Mouse (Mus musculus): ENCODE results near the gene Galnt15.

Gene Galnt15

GRCm38 (mm10) chr14:32028681-32029091 is at the start of gene Galnt15:
Gene Galnt15, plus strand, starts transcription at chr14:32028989.
- CTCF ChIA-PET = no interaction called here

- CTCF ChIA-PET = no interaction called here
Observed at GRCm38 (mm10) chr14:31994021-31994420, 34.8 kb upstream of the Galnt15 start.

GRCm38 (mm10) chr14:32000941-32001340 is 27.8 kb upstream of the Galnt15 start:
- CTCF ChIA-PET = no interaction called here

GRCm38 (mm10) chr14:32002502-32003338 is 26.1 kb upstream of the Galnt15 start:
- CTCF ChIA-PET = no interaction called here

GRCm38 (mm10) chr14:32003904-32004596 is 24.7 kb upstream of the Galnt15 start:
- CTCF ChIA-PET = no interaction called here

GRCm38 (mm10) chr14:32005673-32006261 is 23.0 kb upstream of the Galnt15 start:
- CTCF ChIA-PET = no interaction called here

- CTCF ChIA-PET = no interaction called here
Observed at GRCm38 (mm10) chr14:32007654-32008335, 21.0 kb upstream of the Galnt15 start.

- CTCF ChIA-PET = interaction anchor here (0.5 kb wide), 1 partner anchor 778 kb away, joined by 3 read pairs; no protein-coding TSS in a partner anchor
Observed at GRCm38 (mm10) chr14:32009715-32010114, 19.1 kb upstream of the Galnt15 start.

GRCm38 (mm10) chr14:32011547-32012304 is 17.1 kb upstream of the Galnt15 start:
- CTCF ChIA-PET = no interaction called here

GRCm38 (mm10) chr14:32015131-32015770 is 13.5 kb upstream of the Galnt15 start:
- CTCF ChIA-PET = no interaction called here

- CTCF ChIA-PET = no interaction called here
Observed at GRCm38 (mm10) chr14:32016466-32016865, 12.3 kb upstream of the Galnt15 start.

- CTCF ChIA-PET = no interaction called here
Observed at GRCm38 (mm10) chr14:32016921-32017320, 11.9 kb upstream of the Galnt15 start.

- CTCF ChIA-PET = no interaction called here
Observed at GRCm38 (mm10) chr14:32017448-32017847, 11.3 kb upstream of the Galnt15 start.

GRCm38 (mm10) chr14:32019091-32019490 is 9.7 kb upstream of the Galnt15 start:
- CTCF ChIA-PET = no interaction called here

GRCm38 (mm10) chr14:32021967-32022366 is 6.8 kb upstream of the Galnt15 start:
- CTCF ChIA-PET = no interaction called here

- CTCF ChIA-PET = no interaction called here
Observed at GRCm38 (mm10) chr14:32022450-32022849, 6.3 kb upstream of the Galnt15 start.

- CTCF ChIA-PET = no interaction called here
Observed at GRCm38 (mm10) chr14:32023891-32024290, 4.9 kb upstream of the Galnt15 start.

GRCm38 (mm10) chr14:32027218-32027617 is 1.6 kb upstream of the Galnt15 start:
- CTCF ChIA-PET = no interaction called here

- CTCF ChIA-PET = no interaction called here
Observed at GRCm38 (mm10) chr14:32029411-32029992, 713 bp downstream of the Galnt15 start.

GRCm38 (mm10) chr14:32030073-32030472 is 1.3 kb downstream of the Galnt15 start:
- CTCF ChIA-PET = no interaction called here

GRCm38 (mm10) chr14:32032522-32032921 is 3.7 kb downstream of the Galnt15 start:
- CTCF ChIA-PET = no interaction called here

Measured in spleen, embryonic (tissue).